23 mouse cellular contexts compared by ENCODE assay signal in genomic region chr11:51351841-51352240, GRCm38 (mm10).
DNase-seq lines count a peak whose midpoint lies in the region; ATAC-seq and TF ChIP-seq lines count a peak whose summit lies in the region.
"Had no signal": no experiment of that assay in that cellular context is flagged by ENCODE, and none has a peak within 500 bp of the region (broad histone marks: within the 10 kb centered on the region; RNA-seq: fewer than 3 reads in every experiment).

No protein-coding gene starts in this region.

- WGBS in lung, postnatal 0 days: 42% methylated on average over 5 of the region's 5 CpGs
- 29% methylated on average over 5 of the region's 5 CpGs for WGBS in embryonic facial prominence, embryonic 13.5 days
- WGBS in limb, embryonic 14.5 days: 18% methylated on average over 5 of the region's 5 CpGs

- no peak for TF ChIP-seq EP300 in lung, postnatal 0 days (IDR thresholded peaks at IDR 0.05)

- no peak overlapping the region for H3K4me2 ChIP-seq in lung, postnatal 0 days (replicated peaks; ENCODE audit: low read depth, low read length)
- no peak overlapping the region for H3K4me2 ChIP-seq in embryonic facial prominence, embryonic 13.5 days
- no peak overlapping the region for H3K4me2 ChIP-seq in limb, embryonic 14.5 days (replicated peaks; ENCODE audit: low read depth, low read length, severe bottlenecking)
- H3K4me2 ChIP-seq: embryonic facial prominence, embryonic 12.5 days; hindbrain, embryonic 14.5 days; liver, embryonic 11.5 days; midbrain, embryonic 11.5 days; neural tube, embryonic 15.5 days had no signal

- no peak overlapping the region for H3K9ac ChIP-seq in lung, postnatal 0 days (replicated peaks; ENCODE audit: low read depth)
- H3K9ac ChIP-seq in embryonic facial prominence, embryonic 13.5 days: no peak overlapping the region
- peak overlapping the region; percentile 4; the same call in 1 of the 2 replicates for H3K9ac ChIP-seq in limb, embryonic 14.5 days (ENCODE audit: low read depth, low read length, severe bottlenecking)
- H3K9ac ChIP-seq: embryonic facial prominence, embryonic 12.5 days; hindbrain, embryonic 14.5 days; liver, postnatal 0 days; neural tube, embryonic 15.5 days had no signal

- no peak for TF ChIP-seq POLR2A in limb, embryonic 14.5 days (IDR thresholded peaks at IDR 0.05; ENCODE audit: borderline replicate concordance, extremely low read depth, insufficient read depth, insufficient read length)

- no peaks in the 10 kb centered on the region for H3K9me3 ChIP-seq in lung, postnatal 0 days (ENCODE audit: low read length)
- no peaks in the 10 kb centered on the region for H3K9me3 ChIP-seq in embryonic facial prominence, embryonic 13.5 days
- no peaks in the 10 kb centered on the region for H3K9me3 ChIP-seq in limb, embryonic 14.5 days (ENCODE audit: control insufficient read depth, low read length)
- H3K9me3 ChIP-seq: embryonic facial prominence, embryonic 12.5 days; neural tube, embryonic 15.5 days had no signal

- no peaks in the 10 kb centered on the region for H3K36me3 ChIP-seq in lung, postnatal 0 days (ENCODE audit: insufficient read depth, low read length)
- no peaks in the 10 kb centered on the region for H3K36me3 ChIP-seq in embryonic facial prominence, embryonic 13.5 days
- H3K36me3 ChIP-seq in limb, embryonic 14.5 days (ENCODE audit: control insufficient read depth, insufficient read depth, low read length): no peaks in the 10 kb centered on the region
- H3K36me3 ChIP-seq: embryonic facial prominence, embryonic 12.5 days; neural tube, embryonic 15.5 days had no signal

- H3K4me3 ChIP-seq in lung, postnatal 0 days (ENCODE audit: low read depth, low read length): no peak overlapping the region
- no peak overlapping the region for H3K4me3 ChIP-seq in embryonic facial prominence, embryonic 13.5 days
- no peak overlapping the region for H3K4me3 ChIP-seq in limb, embryonic 14.5 days (replicated peaks; ENCODE audit: low read length)
- H3K4me3 ChIP-seq: embryonic facial prominence, embryonic 12.5 days; gastrocnemius, adult 2 months; layer of hippocampus, adult 2 months; neural tube, embryonic 15.5 days had no signal

- intact Hi-C loops in heart, postnatal 36 days (cut with DNase I): no loop called here

- TF ChIP-seq CTCF in lung, postnatal 0 days (IDR thresholded peaks at IDR 0.05): no peak

- H3K27me3 ChIP-seq in lung, postnatal 0 days (replicated peaks; ENCODE audit: insufficient read depth, low read length): no peaks in the 10 kb centered on the region
- H3K27me3 ChIP-seq in embryonic facial prominence, embryonic 13.5 days: peaks cover 7% of the 10 kb centered on the region; the same call in 1 of the 2 replicates
- H3K27me3 ChIP-seq in limb, embryonic 14.5 days (ENCODE audit: control insufficient read depth, insufficient read depth, low read length): no peaks in the 10 kb centered on the region
- H3K27me3 ChIP-seq: embryonic facial prominence, embryonic 12.5 days; neural tube, embryonic 15.5 days had no signal

- no peaks in the 10 kb centered on the region for H3K4me1 ChIP-seq in lung, postnatal 0 days (ENCODE audit: insufficient read depth, low read depth, low read length)
- peaks cover 50% of the 10 kb centered on the region for H3K4me1 ChIP-seq in embryonic facial prominence, embryonic 13.5 days
- H3K4me1 ChIP-seq in limb, embryonic 14.5 days (ENCODE audit: control insufficient read depth, insufficient read depth, low read length): peaks cover 20% of the 10 kb centered on the region
- H3K4me1 ChIP-seq: neural tube, embryonic 15.5 days had no signal

- DNase-seq in heart, postnatal 36 days: peak; percentile 23 to 27
- no peak for DNase-seq in heart, adult 8-10 months (ENCODE audit: low spot score)
- peak; percentile 29 for DNase-seq in lung, postnatal 10 days
- DNase-seq in lung, postnatal 0 days (ENCODE audit: low spot score): no peak
- DNase-seq in limb, embryonic 14.5 days (ENCODE audit: low spot score): peak; percentile 42
- DNase-seq in urinary bladder, postnatal 14 days (ENCODE audit: low spot score): no peak
- DNase-seq: adrenal gland, adult 2 months; cerebellum, adult 18-20 months; cerebellum, postnatal 14 days; gastrocnemius, adult 2 months; kidney, adult 9 months; kidney, postnatal 14 days; liver, postnatal 0 days; thymus, postnatal 25 days had no signal

- ATAC-seq in lung, postnatal 0 days: no peak
- no peak for ATAC-seq in embryonic facial prominence, embryonic 13.5 days (ENCODE audit: insufficient number of reproducible peaks, insufficient read depth, low FRiP score, low TSS enrichment, low read depth)
- ATAC-seq in limb, embryonic 14.5 days (ENCODE audit: low FRiP score, low read depth): no peak; the same call in 1 of the 2 replicates
- ATAC-seq: forebrain, embryonic 14.5 days; liver, postnatal 0 days had no signal

- H3K27ac ChIP-seq in lung, postnatal 0 days (ENCODE audit: low read length): no peak overlapping the region
- peak overlapping the region; percentile 49; the same call in 1 of the 2 replicates for H3K27ac ChIP-seq in embryonic facial prominence, embryonic 13.5 days
- H3K27ac ChIP-seq in limb, embryonic 14.5 days (replicated peaks; ENCODE audit: low read depth, low read length): no peak overlapping the region
- H3K27ac ChIP-seq: embryonic facial prominence, embryonic 12.5 days; gastrocnemius, adult 2 months; hindbrain, embryonic 14.5 days; layer of hippocampus, adult 2 months; macrophage; neural tube, embryonic 15.5 days had no signal

Comparison
In these comparisons a context has a peak if more than half of its experiments do, and no peak if none do; other contexts are left out.
1. DNase-seq: peak in heart, postnatal 36 days (2 of 2), lung, postnatal 10 days (single experiment) and limb, embryonic 14.5 days (single experiment); none in heart, adult 8-10 months (single experiment), lung, postnatal 0 days (single experiment) and urinary bladder, postnatal 14 days (single experiment).